Mouse (Mus musculus): Measurements from ENCODE around the gene Ptk6. TPM values are rescaled to one million over a fixed set of nuclear protein-coding genes. Genes with fewer than 3 reads are reported as not detected.

Gene Ptk6
- not detected in 2 replicates for polyA plus RNA-seq (2014; fragmentation: Nextera tagmentation; extraction: Ambion mirVana)

DNA sequence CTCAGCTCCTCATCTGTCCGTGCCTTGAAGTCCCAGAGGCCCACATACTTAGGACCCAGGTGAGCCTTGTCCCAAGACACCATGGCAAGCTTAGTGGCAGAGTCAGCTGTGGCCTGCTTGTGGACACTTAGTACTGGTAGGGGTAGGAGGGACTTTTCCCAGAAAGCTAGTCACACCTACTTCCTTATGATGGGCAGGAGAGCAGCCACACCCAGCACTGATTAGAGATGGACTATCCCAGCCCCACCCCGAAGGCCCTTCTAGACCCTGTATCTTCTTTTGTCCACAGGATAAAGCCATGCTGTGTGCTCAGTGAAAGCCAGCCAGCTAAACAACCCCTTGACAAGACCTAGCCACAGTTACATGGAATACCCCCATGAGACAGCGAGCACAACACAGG is at the start of gene Ptk6:
Gene Ptk6 (minus strand): TSS at position 368 of the 400 bp plus-strand sequence.
- Histone ChIP-seq H3K4me1 (replicated peaks; ENCODE audit: control insufficient read depth, insufficient read depth, low read length) (no peaks in the 10 kb centered on the region), H3K4me2 (ENCODE audit: low read depth, low read length, severe bottlenecking) (no peak within 1 kb of the TSS), H3K9me3 (ENCODE audit: control insufficient read depth, low read length) (no peaks in the 10 kb centered on the region), H3K36me3 (ENCODE audit: control insufficient read depth, insufficient read depth, low read length) (no peaks in the 10 kb centered on the region), H3K9ac (ENCODE audit: low read length) (no peak within 1 kb of the TSS), H3K27ac (ENCODE audit: low read depth, low read length) (no peak within 1 kb of the TSS), H3K27me3 (ENCODE audit: control insufficient read depth, insufficient read depth, low read length) (no peaks in the 10 kb centered on the region), H3K4me3 (ENCODE audit: low read depth, low read length) (no peak within 1 kb of the TSS)
- ATAC-seq (replicated peaks; ENCODE audit: low FRiP score) (no peak), DNase-seq (ENCODE audit: low spot score) (no peak)
- WGBS, result 90% methylated on average over 3 of the region's 3 CpGs

DNA sequence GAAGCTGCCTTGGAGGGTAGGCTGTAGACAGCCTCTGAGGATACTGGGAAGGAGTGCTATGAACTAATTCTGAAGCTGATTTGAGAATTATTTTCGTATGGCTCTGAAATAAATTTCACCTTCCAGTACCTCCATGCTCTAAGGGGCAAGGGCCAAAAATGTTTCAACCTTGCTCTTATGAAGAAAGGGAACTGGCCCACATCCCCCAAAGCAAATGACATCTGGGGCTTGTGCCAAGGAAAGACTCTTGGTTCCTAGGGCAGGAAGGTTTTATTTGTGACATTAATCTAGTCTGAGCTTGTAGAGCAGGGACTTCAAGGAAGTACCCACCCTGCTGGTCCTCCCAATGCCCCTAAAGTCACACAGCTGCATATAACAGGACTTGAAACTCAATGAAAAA is 49.3 kb upstream of the Ptk6 start:
- Histone ChIP-seq H3K36me3 (ENCODE audit: control insufficient read depth, insufficient read depth, low read length) (peaks cover 11% of the 10 kb centered on the region), H3K4me1 (replicated peaks; ENCODE audit: control insufficient read depth, insufficient read depth, low read length) (no peaks in the 10 kb centered on the region), H3K27ac (ENCODE audit: low read depth, low read length) (no peak overlapping the region), H3K4me3 (ENCODE audit: low read depth, low read length) (no peak overlapping the region), H3K9ac (ENCODE audit: low read length) (no peak overlapping the region), H3K4me2 (ENCODE audit: low read depth, low read length, severe bottlenecking) (no peak overlapping the region), H3K27me3 (ENCODE audit: control insufficient read depth, insufficient read depth, low read length) (no peaks in the 10 kb centered on the region), H3K9me3 (ENCODE audit: control insufficient read depth, low read length) (no peaks in the 10 kb centered on the region)
- DNase-seq (ENCODE audit: low spot score), result no peak
- ATAC-seq (replicated peaks; ENCODE audit: low FRiP score), result no peak
- WGBS, result 75% methylated on average over 1 of the region's 1 CpGs

DNA sequence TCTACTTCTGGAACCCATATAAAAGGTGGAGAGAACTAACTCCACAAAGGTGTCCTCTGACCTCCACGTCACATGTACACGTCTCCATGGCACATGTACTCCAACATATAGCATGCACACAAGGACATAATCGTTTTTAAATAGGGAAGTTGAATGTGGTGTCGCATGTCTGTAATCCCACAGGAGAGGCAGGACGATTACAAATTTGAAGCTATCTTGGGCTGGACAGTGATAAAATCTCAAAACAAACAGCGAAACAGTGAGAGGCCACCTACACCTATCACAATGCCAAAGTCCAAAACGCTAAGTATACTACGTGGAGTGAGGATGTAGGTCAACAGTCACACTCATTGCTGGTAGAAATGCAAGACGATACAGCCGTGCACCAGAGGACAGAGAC is 46.6 kb upstream of the Ptk6 start:
- WGBS, result 90% methylated on average over 10 of the region's 10 CpGs
- no peak for ATAC-seq (replicated peaks; ENCODE audit: low FRiP score)

DNA sequence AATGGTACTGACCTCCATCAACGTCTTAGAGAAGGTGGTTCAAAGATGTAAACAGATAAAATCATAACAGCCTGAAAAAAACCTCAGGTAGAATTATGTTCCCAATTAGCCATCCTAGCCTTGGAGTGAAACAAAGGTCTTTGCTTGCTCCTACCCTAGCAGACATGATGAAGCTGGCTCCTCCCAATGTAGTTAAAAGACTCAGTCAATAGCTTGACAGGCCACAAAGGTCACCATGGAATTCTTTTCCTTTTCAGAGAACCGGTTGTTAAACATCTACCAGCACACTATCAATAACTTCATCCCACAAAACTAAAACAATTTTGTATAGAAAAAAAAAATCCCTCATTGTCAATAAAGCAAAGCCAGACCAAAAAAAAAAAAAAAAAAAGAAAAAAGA is 42.4 kb upstream of the Ptk6 start:
- no peaks in the 10 kb centered on the region for H3K27me3 ChIP-seq (ENCODE audit: control insufficient read depth, insufficient read depth, low read length)
- H3K36me3 ChIP-seq (ENCODE audit: control insufficient read depth, insufficient read depth, low read length), result no peaks in the 10 kb centered on the region
- H3K4me1 ChIP-seq (replicated peaks; ENCODE audit: control insufficient read depth, insufficient read depth, low read length), result no peaks in the 10 kb centered on the region; the same call in 1 of the 2 replicates
- no peak for DNase-seq (ENCODE audit: low spot score)
- WGBS, result 30% methylated on average over 2 of the region's 2 CpGs
- no peaks in the 10 kb centered on the region for H3K9me3 ChIP-seq (ENCODE audit: control insufficient read depth, low read length)
- H3K9ac ChIP-seq (ENCODE audit: low read length), result no peak overlapping the region
- no peak overlapping the region for H3K4me2 ChIP-seq (ENCODE audit: low read depth, low read length, severe bottlenecking)
- ATAC-seq (replicated peaks; ENCODE audit: low FRiP score), result no peak
- no peak overlapping the region for H3K4me3 ChIP-seq (ENCODE audit: low read depth, low read length)
- H3K27ac ChIP-seq (ENCODE audit: low read depth, low read length), result no peak overlapping the region

More for the DNA sequence above, 46.6 kb upstream of the Ptk6 start:
- Histone ChIP-seq H3K27me3 (ENCODE audit: control insufficient read depth, insufficient read depth, low read length) (no peaks in the 10 kb centered on the region), H3K36me3 (ENCODE audit: control insufficient read depth, insufficient read depth, low read length) (peaks cover 9% of the 10 kb centered on the region), H3K4me2 (ENCODE audit: low read depth, low read length, severe bottlenecking) (no peak overlapping the region), H3K9ac (ENCODE audit: low read length) (no peak overlapping the region), H3K4me3 (ENCODE audit: low read depth, low read length) (no peak overlapping the region), H3K27ac (ENCODE audit: low read depth, low read length) (no peak overlapping the region), H3K4me1 (replicated peaks; ENCODE audit: control insufficient read depth, insufficient read depth, low read length) (no peaks in the 10 kb centered on the region), H3K9me3 (ENCODE audit: control insufficient read depth, low read length) (no peaks in the 10 kb centered on the region)
- DNase-seq (ENCODE audit: low spot score), result no peak

DNA sequence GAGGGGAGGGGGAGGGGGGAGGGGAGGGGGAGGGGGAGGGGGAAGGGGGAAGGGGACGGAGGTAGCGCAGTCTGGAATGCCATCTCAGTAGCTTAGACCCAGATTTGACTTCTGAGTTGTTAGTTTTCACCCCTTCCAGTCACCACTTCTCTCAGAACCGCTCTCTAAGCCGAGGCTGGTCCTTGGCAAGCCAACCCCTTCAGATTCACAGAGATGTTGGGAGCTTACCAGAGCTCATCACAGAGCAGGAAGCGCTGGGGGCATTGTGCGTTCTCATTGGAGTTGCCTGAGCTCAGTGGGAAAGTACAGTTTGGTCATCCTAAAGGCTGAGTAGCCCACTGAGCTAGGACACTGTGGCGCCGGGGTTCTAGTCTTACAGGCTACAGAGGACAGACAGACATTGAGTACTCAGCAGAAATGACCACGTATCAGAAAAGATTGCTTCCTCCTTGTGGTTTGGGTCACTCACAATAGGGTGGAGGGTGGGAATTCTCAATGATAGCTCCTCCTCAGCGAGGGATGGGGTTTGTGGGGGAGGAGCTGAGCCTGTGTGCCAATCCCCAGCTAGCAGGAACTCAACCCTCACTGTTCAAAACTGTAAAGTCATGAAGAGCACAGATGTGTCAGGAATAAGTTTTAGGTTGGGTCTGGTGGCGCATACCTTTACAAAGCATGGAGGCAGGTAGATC is 41.3 kb upstream of the Ptk6 start:
- Histone ChIP-seq H3K9me3 (ENCODE audit: control insufficient read depth, low read length) (no peaks in the 10 kb centered on the region), H3K27ac (ENCODE audit: low read depth, low read length) (no peak overlapping the region), H3K4me2 (ENCODE audit: low read depth, low read length, severe bottlenecking) (no peak overlapping the region), H3K4me1 (replicated peaks; ENCODE audit: control insufficient read depth, insufficient read depth, low read length) (no peaks in the 10 kb centered on the region; the same call in 1 of the 2 replicates), H3K4me3 (ENCODE audit: low read depth, low read length) (no peak overlapping the region), H3K36me3 (ENCODE audit: control insufficient read depth, insufficient read depth, low read length) (no peaks in the 10 kb centered on the region), H3K9ac (ENCODE audit: low read length) (no peak overlapping the region), H3K27me3 (ENCODE audit: control insufficient read depth, insufficient read depth, low read length) (no peaks in the 10 kb centered on the region)
- no peak for DNase-seq (ENCODE audit: low spot score)
- no peak for ATAC-seq (replicated peaks; ENCODE audit: low FRiP score)
- WGBS, result 38% methylated on average over 11 of the region's 11 CpGs

DNA sequence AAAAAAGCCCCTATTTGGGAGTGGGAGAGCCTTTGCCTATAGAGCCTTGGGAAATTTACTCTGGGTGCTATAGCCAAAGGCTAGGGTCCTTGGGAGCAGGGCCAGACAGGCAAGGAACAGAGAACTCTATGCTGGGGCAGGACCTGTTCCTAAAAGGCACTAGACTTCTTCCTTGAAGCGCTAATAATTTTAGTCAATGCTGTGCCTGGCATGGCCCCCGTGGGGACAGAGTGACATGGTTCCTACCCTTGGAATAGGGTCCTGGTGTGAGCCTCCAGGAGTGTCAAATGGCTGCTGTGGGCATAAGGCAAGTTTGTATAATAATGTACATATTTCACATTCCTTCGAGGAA is 39.7 kb upstream of the Ptk6 start:
- Histone ChIP-seq H3K4me2 (ENCODE audit: low read depth, low read length, severe bottlenecking) (peak overlapping the region; percentile 42; the same call in 1 of the 2 replicates), H3K4me1 (replicated peaks; ENCODE audit: control insufficient read depth, insufficient read depth, low read length) (no peaks in the 10 kb centered on the region; the same call in 1 of the 2 replicates), H3K36me3 (ENCODE audit: control insufficient read depth, insufficient read depth, low read length) (no peaks in the 10 kb centered on the region), H3K4me3 (ENCODE audit: low read depth, low read length) (no peak overlapping the region), H3K27me3 (ENCODE audit: control insufficient read depth, insufficient read depth, low read length) (no peaks in the 10 kb centered on the region), H3K27ac (ENCODE audit: low read depth, low read length) (no peak overlapping the region), H3K9me3 (ENCODE audit: control insufficient read depth, low read length) (no peaks in the 10 kb centered on the region), H3K9ac (ENCODE audit: low read length) (no peak overlapping the region)
- DNase-seq (ENCODE audit: low spot score) (no peak), ATAC-seq (replicated peaks; ENCODE audit: low FRiP score) (no peak)
- WGBS, result 75% methylated on average over 3 of the region's 3 CpGs

DNA sequence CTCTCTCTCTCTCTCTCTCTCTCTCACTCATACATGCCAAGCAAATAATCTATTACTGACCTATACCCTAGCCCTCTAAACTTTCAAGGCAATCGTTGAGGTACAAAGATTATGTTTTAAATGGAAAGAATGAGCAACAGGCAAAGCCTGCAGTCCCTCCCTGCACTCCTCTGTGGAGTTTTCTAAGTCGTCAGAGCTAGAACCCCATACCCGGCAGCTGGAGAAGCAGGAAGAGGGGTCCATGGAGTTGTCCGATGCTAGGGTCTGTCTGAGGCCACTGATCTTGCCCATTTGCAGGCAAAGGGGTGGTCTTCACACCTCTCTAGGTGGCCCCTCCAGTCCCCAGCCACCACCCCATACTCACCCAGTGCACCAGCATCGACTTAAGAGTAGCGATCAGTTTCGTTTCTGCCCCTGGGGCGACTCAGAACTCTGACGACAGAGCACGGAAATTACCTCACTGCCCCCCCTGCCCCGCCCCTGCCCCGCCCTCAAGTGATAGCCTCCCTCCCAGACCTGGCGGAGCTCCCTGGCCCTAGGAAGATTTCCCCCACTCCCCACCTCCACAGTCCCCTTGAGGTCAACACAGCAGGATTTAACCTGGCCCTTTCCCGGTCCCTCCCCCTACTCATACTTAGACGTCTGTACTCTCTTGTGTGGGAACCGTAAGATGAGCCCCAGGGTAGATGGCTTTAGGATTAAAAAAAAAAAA is 39.2 kb upstream of the Ptk6 start, which contains the start of gene Helz2:
Gene Helz2 (minus strand): TSS at position 426 of the 712 bp plus-strand sequence.
- Histone ChIP-seq H3K4me1 (replicated peaks; ENCODE audit: control insufficient read depth, insufficient read depth, low read length) (no peaks in the 10 kb centered on the region; the same call in 1 of the 2 replicates), H3K9ac (ENCODE audit: low read length) (0 out of 2 replicates have a peak within 1 kb of the TSS, but pooled peaks have one; percentile 43), H3K27ac (ENCODE audit: low read depth, low read length) (no peak within 1 kb of the TSS), H3K27me3 (ENCODE audit: control insufficient read depth, insufficient read depth, low read length) (no peaks in the 10 kb centered on the region), H3K4me3 (ENCODE audit: low read depth, low read length) (peak within 1 kb of the TSS; percentile 26), H3K9me3 (ENCODE audit: control insufficient read depth, low read length) (no peaks in the 10 kb centered on the region), H3K4me2 (ENCODE audit: low read depth, low read length, severe bottlenecking) (peak within 1 kb of the TSS; percentile 42), H3K36me3 (ENCODE audit: control insufficient read depth, insufficient read depth, low read length) (no peaks in the 10 kb centered on the region)
- 17% methylated on average over 16 of the region's 16 CpGs for WGBS
- ATAC-seq (replicated peaks; ENCODE audit: low FRiP score), result peak; percentile 55; the same call in 1 of the 2 replicates
- DNase-seq (ENCODE audit: low spot score), result no peak

DNA sequence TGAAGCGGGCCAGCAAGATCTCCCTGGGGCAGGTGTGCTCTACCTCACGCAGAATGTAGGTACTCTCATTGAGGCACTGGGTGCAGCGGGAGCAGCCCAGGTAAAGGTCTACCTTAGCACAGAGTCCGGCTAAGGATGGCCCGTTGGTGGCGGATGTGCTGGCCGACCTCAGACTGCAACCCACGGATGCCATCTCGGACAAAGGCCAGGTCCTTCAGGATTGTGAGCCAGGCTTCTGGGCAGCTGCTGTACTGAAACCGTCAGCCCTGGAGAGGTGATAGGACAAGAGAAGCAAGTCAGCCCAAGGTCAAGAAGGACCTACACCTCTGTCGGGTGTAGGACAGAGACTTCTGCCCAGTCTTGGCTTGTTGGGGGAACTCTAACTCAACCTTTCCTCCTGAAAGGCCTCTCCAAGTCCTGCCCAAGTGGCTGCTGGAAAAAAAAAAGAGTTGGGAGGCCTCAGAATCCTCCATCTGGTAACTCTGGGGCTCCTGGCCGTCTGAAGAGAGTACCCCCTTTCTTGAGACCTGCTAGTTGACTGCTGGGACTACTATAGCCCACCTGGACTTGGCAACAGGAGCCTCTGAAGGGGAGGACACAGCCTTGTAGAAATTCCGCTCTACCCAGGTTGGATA is 38.3 kb upstream of the Ptk6 start:
- H3K4me1 ChIP-seq (replicated peaks; ENCODE audit: control insufficient read depth, insufficient read depth, low read length), result no peaks in the 10 kb centered on the region; the same call in 1 of the 2 replicates
- no peaks in the 10 kb centered on the region for H3K27me3 ChIP-seq (ENCODE audit: control insufficient read depth, insufficient read depth, low read length)
- H3K27ac ChIP-seq (ENCODE audit: low read depth, low read length), result no peak overlapping the region
- no peak for ATAC-seq (replicated peaks; ENCODE audit: low FRiP score)
- no peak overlapping the region for H3K4me3 ChIP-seq (ENCODE audit: low read depth, low read length)
- no peaks in the 10 kb centered on the region for H3K9me3 ChIP-seq (ENCODE audit: control insufficient read depth, low read length)
- H3K4me2 ChIP-seq (ENCODE audit: low read depth, low read length, severe bottlenecking), result no peak overlapping the region
- H3K9ac ChIP-seq (ENCODE audit: low read length), result no peak overlapping the region
- no peak for DNase-seq (ENCODE audit: low spot score)
- 92% methylated on average over 13 of the region's 13 CpGs for WGBS
- no peaks in the 10 kb centered on the region for H3K36me3 ChIP-seq (ENCODE audit: control insufficient read depth, insufficient read depth, low read length)
